ENCODE assay signal across 29 mouse cellular contexts in genomic region chr1:154475706-154476105, GRCm38 (mm10).
DNase-seq lines count a peak whose midpoint lies in the region; ATAC-seq and TF ChIP-seq lines count a peak whose summit lies in the region.
"Had no signal": no experiment of that assay in that cellular context is flagged by ENCODE, and none has a peak within 500 bp of the region (broad histone marks: within the 10 kb centered on the region; RNA-seq: fewer than 3 reads in every experiment).

No protein-coding gene starts in this region.

- no peak overlapping the region for H3K4me3 ChIP-seq in left cerebral cortex, adult 2 months
- H3K4me3 ChIP-seq in forebrain, embryonic 11.5 days (ENCODE audit: low read depth, low read length), result no peak overlapping the region
- H3K4me3 ChIP-seq: embryonic facial prominence, embryonic 10.5 days; embryonic facial prominence, embryonic 13.5 days; erythroblast, embryonic 14.5 days; forebrain, embryonic 13.5 days; heart, adult 2 months; heart, embryonic 10.5 days; heart, embryonic 13.5 days; hindbrain, embryonic 12.5 days; hindbrain, embryonic 15.5 days had no signal

- no peaks in the 10 kb centered on the region for H3K27me3 ChIP-seq in forebrain, embryonic 11.5 days (ENCODE audit: control insufficient read depth, insufficient read depth, low read length)
- H3K27me3 ChIP-seq: CH12.LX; embryonic facial prominence, embryonic 13.5 days; forebrain, embryonic 13.5 days; heart, embryonic 13.5 days; hindbrain, embryonic 12.5 days; hindbrain, embryonic 15.5 days had no signal

- no peak for ATAC-seq in forebrain, embryonic 11.5 days (replicated peaks; ENCODE audit: low FRiP score)
- ATAC-seq: forebrain, embryonic 13.5 days; forebrain, embryonic 16.5 days; Patski had no signal

- peak; percentile 12 for DNase-seq in heart, adult 11 months
- DNase-seq in heart, postnatal 10 days, result no peak
- DNase-seq in left cerebral cortex, adult 2 months (ENCODE audit: extremely low spot score in 1 of 2, low spot score in 2 of 2), result no peak
- no peak for DNase-seq in left cerebral cortex, adult 11 months (ENCODE audit: low spot score)
- peak; percentile 31 for DNase-seq in right cerebral cortex, postnatal 25 days
- DNase-seq in right cerebral cortex, postnatal 4 days, result no peak
- no peak for DNase-seq in forebrain, embryonic 11.5 days (ENCODE audit: low spot score)
- DNase-seq: adrenal gland, postnatal 10 days; adrenal gland, postnatal 36 days; B cell, adult 2 months; cerebellum, adult 11-12 months; cerebellum, adult 8-10 months; cerebellum, postnatal 10 days; cerebellum, postnatal 36 days; embryo, embryonic 11 days; gastrocnemius, postnatal 25 days; heart, adult 2 months had no signal

- WGBS in forebrain, embryonic 11.5 days, result 92% methylated on average over 2 of the region's 2 CpGs

- H3K27ac ChIP-seq in left cerebral cortex, adult 2 months, result peak overlapping the region; percentile 11; the same call in 1 of the 2 replicates
- no peak overlapping the region for H3K27ac ChIP-seq in forebrain, embryonic 11.5 days (ENCODE audit: low read depth, low read length)
- H3K27ac ChIP-seq: embryonic facial prominence, embryonic 10.5 days; embryonic facial prominence, embryonic 13.5 days; forebrain, embryonic 13.5 days; heart, adult 2 months; heart, embryonic 10.5 days; heart, embryonic 13.5 days; hindbrain, embryonic 12.5 days; hindbrain, embryonic 15.5 days had no signal

- no peaks in the 10 kb centered on the region for H3K36me3 ChIP-seq in forebrain, embryonic 11.5 days (ENCODE audit: control insufficient read depth, insufficient read depth, low read length)
- H3K36me3 ChIP-seq: embryonic facial prominence, embryonic 10.5 days; embryonic facial prominence, embryonic 13.5 days; G1E; heart, embryonic 10.5 days; heart, embryonic 13.5 days; hindbrain, embryonic 12.5 days had no signal

- H3K4me1 ChIP-seq in forebrain, embryonic 11.5 days (replicated peaks; ENCODE audit: control insufficient read depth, insufficient read depth, low read length), result no peaks in the 10 kb centered on the region
- H3K4me1 ChIP-seq: embryonic facial prominence, embryonic 10.5 days; embryonic facial prominence, embryonic 13.5 days; forebrain, embryonic 13.5 days; heart, embryonic 10.5 days; heart, embryonic 13.5 days; hindbrain, embryonic 12.5 days; hindbrain, embryonic 15.5 days had no signal

- no peak overlapping the region for H3K9ac ChIP-seq in forebrain, embryonic 11.5 days (ENCODE audit: low read length)
- H3K9ac ChIP-seq: embryonic facial prominence, embryonic 13.5 days; forebrain, embryonic 13.5 days; heart, embryonic 13.5 days; hindbrain, embryonic 12.5 days; hindbrain, embryonic 15.5 days had no signal

- intact Hi-C loops in heart, postnatal 10 days (cut with DNase I), result no loop called here
- intact Hi-C loops in left cerebral cortex, adult 2 months (cut with DNase I), result no loop called here

- no peak overlapping the region for H3K4me2 ChIP-seq in forebrain, embryonic 11.5 days (ENCODE audit: low read depth, low read length, severe bottlenecking)
- H3K4me2 ChIP-seq: embryonic facial prominence, embryonic 13.5 days; forebrain, embryonic 13.5 days; heart, embryonic 13.5 days; hindbrain, embryonic 12.5 days; hindbrain, embryonic 15.5 days had no signal

- no peak for TF ChIP-seq CTCF in left cerebral cortex, adult 2 months (IDR thresholded peaks at IDR 0.05)

- no peaks in the 10 kb centered on the region for H3K9me3 ChIP-seq in forebrain, embryonic 11.5 days (ENCODE audit: control insufficient read depth, low read length)
- H3K9me3 ChIP-seq: embryonic facial prominence, embryonic 10.5 days; embryonic facial prominence, embryonic 13.5 days; forebrain, embryonic 13.5 days; heart, embryonic 10.5 days; heart, embryonic 13.5 days; hindbrain, embryonic 12.5 days; hindbrain, embryonic 15.5 days had no signal

Comparison
In these comparisons a context has a peak if more than half of its experiments do, and no peak if none do; other contexts are left out.
1. DNase-seq: peak in heart, adult 11 months (single experiment) and right cerebral cortex, postnatal 25 days (single experiment); none in heart, postnatal 10 days (0 of 2), left cerebral cortex, adult 2 months (0 of 2), left cerebral cortex, adult 11 months (single experiment), right cerebral cortex, postnatal 4 days (single experiment) and forebrain, embryonic 11.5 days (single experiment).